Mouse (Mus musculus) heart, adult 18-20 months (tissue): ENCODE measurements around the gene Prss43. TPM values are rescaled to one million over a fixed set of nuclear protein-coding genes. Genes with fewer than 3 reads are reported as not detected.
"Not testable (repeated sequence)": the region's sequence is repeated elsewhere in the genome, so short reads cannot be mapped to it uniquely, and the experiment has no call there.

ENCODE experiments used
- DNase-seq, 2 experiments: peaks; one replicate each; pipeline ENCODE4 v3.0.0; 2021 to 2022; ENCODE audit warnings: mixed read lengths in 1 of 2
- long read RNA-seq, 2 experiments: library from polyadenylated mRNA; stranded (forward); transcript quantifications; one replicate each; pipeline ENCODE4 v2.0.0; 2021
- total RNA-seq, 2 experiments: library from RNA; stranded (reverse); gene quantifications; 2 replicates each; pipeline ENCODE4 v1.2.3; 2021

Gene Prss43
- not detected for total RNA-seq
- long read RNA-seq, experiment 1, result 0 reads
- long read RNA-seq, experiment 2, result 0 reads

GRCm38 (mm10) chr9:110826390-110826789 lies at the start of gene Prss43:
Gene Prss43, plus strand, starts transcription at chr9:110826690.
- DNase-seq, result no peak

GRCm38 (mm10) chr9:110778100-110778499 lies 48.4 kb upstream of the Prss43 start:
- DNase-seq, result no peak

GRCm38 (mm10) chr9:110778559-110778958 lies 47.9 kb upstream of the Prss43 start:
- no peak for DNase-seq

- DNase-seq, result no peak
These were observed 47.1 kb upstream of the Prss43 start for GRCm38 (mm10) chr9:110779242-110779913.

- peak; percentile 94 to 97 for DNase-seq
These were observed 45.2 kb upstream of the Prss43 start for GRCm38 (mm10) chr9:110781256-110781721.

- peak; percentile 91 to 92 for DNase-seq
These were observed 44.8 kb upstream of the Prss43 start for GRCm38 (mm10) chr9:110781731-110782130.

- no peak for DNase-seq
These were observed 42.9 kb upstream of the Prss43 start for GRCm38 (mm10) chr9:110783611-110784010.

- DNase-seq, result no peak
These were observed 38.3 kb upstream of the Prss43 start for GRCm38 (mm10) chr9:110788169-110788568.

GRCm38 (mm10) chr9:110790462-110790861 lies 36.0 kb upstream of the Prss43 start:
- no peak for DNase-seq

GRCm38 (mm10) chr9:110797013-110797412 lies 29.5 kb upstream of the Prss43 start:
- no peak for DNase-seq

GRCm38 (mm10) chr9:110797866-110798265 lies 28.6 kb upstream of the Prss43 start, which contains the start of gene Prss42:
Gene Prss42, plus strand, starts transcription at chr9:110798166.
- no peak for DNase-seq

- DNase-seq, result no peak
These were observed 25.5 kb upstream of the Prss43 start for GRCm38 (mm10) chr9:110800834-110801479.

- no peak for DNase-seq
These were observed 23.2 kb upstream of the Prss43 start for GRCm38 (mm10) chr9:110803294-110803693.

GRCm38 (mm10) chr9:110810051-110810450 lies 16.4 kb upstream of the Prss43 start:
- no peak for DNase-seq

- no peak for DNase-seq
These were observed 12.7 kb upstream of the Prss43 start, which contains the start of gene Prss44 for GRCm38 (mm10) chr9:110813789-110814188. Gene Prss44, plus strand, starts transcription at chr9:110813994.

GRCm38 (mm10) chr9:110820546-110820945 lies 5.9 kb upstream of the Prss43 start:
- DNase-seq, result not testable (repeated sequence)

- no peak for DNase-seq
These were observed 5.1 kb upstream of the Prss43 start for GRCm38 (mm10) chr9:110821436-110821835.

GRCm38 (mm10) chr9:110825426-110825825 lies 1.1 kb upstream of the Prss43 start:
- no peak for DNase-seq

- DNase-seq, result no peak
These were observed 658 bp upstream of the Prss43 start for GRCm38 (mm10) chr9:110825832-110826231.

- DNase-seq, result no peak
These were observed 6.5 kb downstream of the Prss43 start for GRCm38 (mm10) chr9:110833021-110833420.

GRCm38 (mm10) chr9:110834411-110834810 lies 7.9 kb downstream of the Prss43 start, which contains the start of gene Prss45:
Gene Prss45, plus strand, starts transcription at chr9:110834588.
- no peak for DNase-seq

GRCm38 (mm10) chr9:110834961-110835360 lies 8.5 kb downstream of the Prss43 start:
- no peak for DNase-seq

GRCm38 (mm10) chr9:110836112-110836511 lies 9.6 kb downstream of the Prss43 start:
- peak; percentile 26 to 65 for DNase-seq
